Mouse (Mus musculus): ENCODE measurements around the gene Hspa4. TPM values are rescaled to one million over a fixed set of nuclear protein-coding genes. Genes with fewer than 3 reads are reported as not detected.
"Not testable (repeated sequence)": the region's sequence is repeated elsewhere in the genome, so short reads cannot be mapped to it uniquely, and the experiment has no call there.

The Hspa4 gene
- polyA plus RNA-seq, 1 experiment = 229 TPM

DNA sequence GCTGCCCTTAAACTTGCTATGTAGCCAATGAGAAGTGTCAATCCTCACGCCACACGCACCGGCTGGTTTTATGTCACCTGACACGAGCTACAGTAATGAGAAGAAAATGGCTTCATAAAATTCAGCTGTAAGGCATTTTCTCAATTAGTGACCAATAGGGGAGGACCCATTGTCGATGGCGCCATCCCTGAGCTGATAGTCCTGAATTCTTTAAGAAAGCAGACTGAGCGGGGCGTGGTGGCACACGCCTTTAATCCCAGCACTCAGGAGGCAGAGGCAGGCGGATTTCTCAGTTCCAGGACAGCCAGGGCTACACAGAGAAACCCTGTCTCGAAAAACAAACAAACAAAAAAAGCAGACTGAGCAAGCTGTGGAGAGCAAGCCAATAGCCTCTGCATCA lies 9.4 kb downstream of the Hspa4 start:
- Histone ChIP-seq H3K4me1 (ENCODE audit: control insufficient read depth, insufficient read depth, low read length) (no peaks in the 10 kb centered on the region), H3K4me3 (ENCODE audit: insufficient read depth, low read length) (no peak overlapping the region)
- TF ChIP-seq CTCF (IDR thresholded peaks at IDR 0.05; ENCODE audit: borderline replicate concordance, insufficient read depth, low read length) (no peak), POLR2A (IDR thresholded peaks at IDR 0.05; ENCODE audit: low read depth, low read length) (no peak)

DNA sequence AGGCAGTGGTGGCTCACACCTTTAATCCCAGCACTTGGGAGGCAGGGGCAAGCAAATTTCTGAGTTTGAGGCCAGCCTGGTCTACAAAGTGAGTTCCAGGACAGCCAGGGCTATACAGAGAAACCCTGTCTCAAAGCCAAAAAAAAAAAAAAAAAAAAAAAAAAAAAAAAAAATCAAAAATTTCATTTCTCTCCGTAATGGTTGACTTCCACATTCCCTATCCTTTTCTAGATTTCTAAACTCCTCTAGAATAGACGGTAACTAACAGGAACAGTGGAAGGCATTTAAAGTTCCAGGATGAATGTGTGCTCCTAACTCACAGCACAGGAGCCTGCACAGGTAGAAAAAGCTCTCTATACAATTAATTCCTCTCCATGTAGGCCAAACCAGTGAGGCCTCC lies 10.1 kb downstream of the Hspa4 start:
- not testable (repeated sequence) for H3K4me3 ChIP-seq (ENCODE audit: insufficient read depth, low read length); H3K27ac ChIP-seq (ENCODE audit: insufficient read depth, low read length); H3K4me1 ChIP-seq (ENCODE audit: control insufficient read depth, insufficient read depth, low read length)

More for the DNA sequence above, 9.4 kb downstream of the Hspa4 start:
- H3K27ac ChIP-seq (ENCODE audit: insufficient read depth, low read length) = no peak overlapping the region

DNA sequence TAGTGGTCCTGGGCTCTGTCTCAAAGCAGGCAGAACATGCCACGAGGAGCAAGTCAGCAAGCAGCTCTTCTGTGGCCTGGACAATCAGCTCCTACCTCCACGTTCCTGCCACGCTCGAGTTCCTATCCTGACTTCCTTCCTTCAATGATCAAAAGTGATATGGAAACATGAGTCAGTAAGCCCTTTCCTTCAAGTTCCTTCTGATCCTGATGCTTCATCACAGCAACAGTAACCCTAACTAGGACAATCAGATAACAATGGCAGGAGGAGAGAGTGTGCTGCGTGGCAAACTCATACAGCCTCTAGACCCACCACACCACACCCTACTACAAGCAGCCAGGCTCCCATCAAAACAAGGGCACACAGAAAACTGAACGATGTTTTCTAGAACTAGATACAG lies 14.4 kb downstream of the Hspa4 start:
- Histone ChIP-seq H3K4me3 (ENCODE audit: insufficient read depth, low read length) (no peak overlapping the region), H3K27ac (ENCODE audit: insufficient read depth, low read length) (no peak overlapping the region), H3K4me1 (ENCODE audit: control insufficient read depth, insufficient read depth, low read length) (no peaks in the 10 kb centered on the region)
- TF ChIP-seq CTCF (IDR thresholded peaks at IDR 0.05; ENCODE audit: borderline replicate concordance, insufficient read depth, low read length) = no peak
- no peak for TF ChIP-seq POLR2A (IDR thresholded peaks at IDR 0.05; ENCODE audit: low read depth, low read length)

DNA sequence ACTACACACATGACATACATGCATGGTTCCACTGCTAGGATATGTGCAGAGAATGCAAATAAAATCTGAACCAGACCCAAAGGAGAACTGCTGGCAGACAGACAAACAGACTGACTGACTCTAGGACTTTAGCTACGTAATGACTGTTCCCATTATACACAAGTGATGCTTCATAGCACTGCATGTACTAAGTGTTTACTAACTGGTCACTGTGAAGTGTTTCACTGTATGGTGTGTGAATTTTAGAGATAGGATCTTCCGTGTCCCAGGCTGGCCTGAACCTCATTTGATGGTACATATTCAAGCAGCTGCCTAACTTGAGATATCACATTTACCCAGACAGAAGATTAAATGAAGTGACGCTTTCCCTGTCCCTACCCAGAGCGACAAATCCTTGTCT lies 21.8 kb downstream of the Hspa4 start:
- TF ChIP-seq POLR2A (IDR thresholded peaks at IDR 0.05; ENCODE audit: low read depth, low read length) (no peak), CTCF (IDR thresholded peaks at IDR 0.05; ENCODE audit: borderline replicate concordance, insufficient read depth, low read length) (no peak)
- Histone ChIP-seq H3K4me1 (ENCODE audit: control insufficient read depth, insufficient read depth, low read length) (no peaks in the 10 kb centered on the region), H3K27ac (ENCODE audit: insufficient read depth, low read length) (no peak overlapping the region), H3K4me3 (ENCODE audit: insufficient read depth, low read length) (no peak overlapping the region)

DNA sequence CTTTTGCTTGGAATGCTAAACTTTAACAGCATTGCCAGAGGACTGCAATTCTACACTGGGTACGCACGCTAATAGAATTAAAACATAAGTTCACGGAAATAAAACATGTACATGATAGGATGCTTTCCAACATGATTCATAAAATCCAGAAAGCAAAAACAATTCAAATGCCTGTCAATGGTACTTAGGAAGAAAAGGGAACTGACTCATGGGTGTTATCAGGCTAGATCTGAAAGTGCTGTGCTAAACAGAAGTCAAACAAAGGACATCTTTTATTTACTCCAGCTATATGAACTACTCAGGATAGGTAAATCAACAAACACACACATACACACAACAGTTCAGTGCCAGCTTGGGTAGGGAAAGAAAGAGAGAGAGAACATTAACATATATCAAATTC lies 24.9 kb downstream of the Hspa4 start:
- no peaks in the 10 kb centered on the region for H3K4me1 ChIP-seq (ENCODE audit: control insufficient read depth, insufficient read depth, low read length)
- TF ChIP-seq CTCF (IDR thresholded peaks at IDR 0.05; ENCODE audit: borderline replicate concordance, insufficient read depth, low read length) (no peak), POLR2A (IDR thresholded peaks at IDR 0.05; ENCODE audit: low read depth, low read length) (no peak)
- no peak overlapping the region for H3K4me3 ChIP-seq (ENCODE audit: insufficient read depth, low read length)
- H3K27ac ChIP-seq (ENCODE audit: insufficient read depth, low read length) = no peak overlapping the region

DNA sequence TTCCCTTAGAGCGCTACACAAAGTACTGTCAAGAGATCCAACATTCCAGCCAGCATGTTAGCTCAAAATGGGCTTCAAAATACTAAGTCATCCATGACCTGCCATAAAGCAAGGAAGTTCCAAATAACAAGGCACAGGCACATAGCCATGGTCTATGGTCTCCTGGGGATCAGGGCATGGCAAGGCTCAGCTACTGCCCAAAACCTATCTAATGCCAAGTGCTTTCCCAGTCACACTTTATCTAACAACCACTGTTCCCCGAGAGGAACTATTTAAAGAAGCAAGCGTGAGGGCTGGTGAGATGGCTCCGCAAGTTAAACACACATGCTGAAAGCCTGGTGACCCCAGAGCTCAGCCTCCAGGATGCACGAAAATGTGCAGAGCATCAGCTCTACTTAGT lies 26.9 kb downstream of the Hspa4 start:
- Histone ChIP-seq H3K27ac (ENCODE audit: insufficient read depth, low read length) (no peak overlapping the region), H3K4me3 (ENCODE audit: insufficient read depth, low read length) (no peak overlapping the region), H3K4me1 (ENCODE audit: control insufficient read depth, insufficient read depth, low read length) (no peaks in the 10 kb centered on the region)
- TF ChIP-seq CTCF (IDR thresholded peaks at IDR 0.05; ENCODE audit: borderline replicate concordance, insufficient read depth, low read length) = no peak
- TF ChIP-seq POLR2A (IDR thresholded peaks at IDR 0.05; ENCODE audit: low read depth, low read length) = no peak

DNA sequence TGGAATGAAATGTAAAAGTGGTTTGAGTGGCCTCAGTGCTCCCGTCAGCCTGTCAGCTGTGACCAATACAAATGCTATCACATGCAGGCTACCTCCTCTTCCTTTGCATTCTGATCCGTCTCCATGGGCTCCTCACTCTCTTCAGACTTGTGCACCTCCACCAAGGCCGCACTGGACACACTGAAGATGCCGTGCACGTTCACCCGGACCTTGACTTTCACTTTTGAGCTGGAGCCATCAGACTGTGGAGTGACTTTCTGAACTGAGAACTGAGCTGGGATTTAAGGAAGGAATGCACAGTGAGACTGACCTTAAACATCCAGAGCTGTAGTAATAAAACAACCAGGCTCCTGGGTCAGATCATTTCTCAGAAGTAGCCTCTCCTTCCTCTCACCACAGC lies 30.7 kb downstream of the Hspa4 start:
- TF ChIP-seq POLR2A (IDR thresholded peaks at IDR 0.05; ENCODE audit: low read depth, low read length) (no peak), CTCF (IDR thresholded peaks at IDR 0.05; ENCODE audit: borderline replicate concordance, insufficient read depth, low read length) (no peak)

DNA sequence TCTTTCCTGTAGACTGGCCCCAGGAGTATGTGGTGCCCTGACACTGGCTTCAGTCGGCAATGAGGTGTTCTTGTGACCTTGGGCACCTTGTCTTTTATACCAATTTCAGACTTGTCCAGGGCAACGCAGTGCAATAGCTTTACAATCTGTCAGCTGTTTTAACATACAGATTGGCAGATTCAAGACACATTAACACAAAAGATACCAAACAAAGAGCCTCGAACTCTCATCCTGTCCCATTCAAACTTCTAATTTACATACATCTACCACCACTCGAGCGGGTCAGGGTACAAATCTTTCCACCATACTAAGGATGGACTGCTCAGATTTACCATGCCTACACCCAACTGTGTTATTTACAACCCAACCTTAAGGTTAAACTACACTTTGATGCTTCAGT lies 39.7 kb downstream of the Hspa4 start:
- Histone ChIP-seq H3K4me1 (ENCODE audit: control insufficient read depth, insufficient read depth, low read length) (no peaks in the 10 kb centered on the region), H3K27ac (ENCODE audit: insufficient read depth, low read length) (no peak overlapping the region), H3K4me3 (ENCODE audit: insufficient read depth, low read length) (no peak overlapping the region)
- no peak for TF ChIP-seq POLR2A (IDR thresholded peaks at IDR 0.05; ENCODE audit: low read depth, low read length)

More for the DNA sequence above, 30.7 kb downstream of the Hspa4 start:
- Histone ChIP-seq H3K4me3 (ENCODE audit: insufficient read depth, low read length) (no peak overlapping the region), H3K4me1 (ENCODE audit: control insufficient read depth, insufficient read depth, low read length) (no peaks in the 10 kb centered on the region), H3K27ac (ENCODE audit: insufficient read depth, low read length) (no peak overlapping the region)

DNA sequence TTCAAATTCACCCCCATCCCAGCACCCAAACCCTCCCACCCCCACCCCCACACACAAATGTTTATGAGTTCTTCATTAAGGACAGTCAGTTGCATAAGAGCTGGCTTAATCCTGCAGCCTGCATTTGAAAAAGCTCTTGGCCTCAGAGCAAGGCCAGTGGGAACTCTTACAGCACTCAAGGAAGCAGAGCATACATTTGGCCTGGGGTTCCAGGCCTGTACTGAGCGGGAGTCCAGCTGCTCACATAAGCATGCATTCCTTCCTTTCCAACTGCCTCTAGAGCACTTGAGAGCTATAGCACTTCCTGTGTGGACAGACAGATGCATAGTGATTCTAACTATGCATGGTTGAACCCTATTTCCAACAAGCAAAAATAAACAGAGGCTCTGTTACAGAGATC lies 40.2 kb downstream of the Hspa4 start:
- Histone ChIP-seq H3K27ac (ENCODE audit: insufficient read depth, low read length) (no peak overlapping the region), H3K4me3 (ENCODE audit: insufficient read depth, low read length) (no peak overlapping the region), H3K4me1 (ENCODE audit: control insufficient read depth, insufficient read depth, low read length) (no peaks in the 10 kb centered on the region)
- no peak for TF ChIP-seq POLR2A (IDR thresholded peaks at IDR 0.05; ENCODE audit: low read depth, low read length)
- TF ChIP-seq CTCF (IDR thresholded peaks at IDR 0.05; ENCODE audit: borderline replicate concordance, insufficient read depth, low read length) = no peak

DNA sequence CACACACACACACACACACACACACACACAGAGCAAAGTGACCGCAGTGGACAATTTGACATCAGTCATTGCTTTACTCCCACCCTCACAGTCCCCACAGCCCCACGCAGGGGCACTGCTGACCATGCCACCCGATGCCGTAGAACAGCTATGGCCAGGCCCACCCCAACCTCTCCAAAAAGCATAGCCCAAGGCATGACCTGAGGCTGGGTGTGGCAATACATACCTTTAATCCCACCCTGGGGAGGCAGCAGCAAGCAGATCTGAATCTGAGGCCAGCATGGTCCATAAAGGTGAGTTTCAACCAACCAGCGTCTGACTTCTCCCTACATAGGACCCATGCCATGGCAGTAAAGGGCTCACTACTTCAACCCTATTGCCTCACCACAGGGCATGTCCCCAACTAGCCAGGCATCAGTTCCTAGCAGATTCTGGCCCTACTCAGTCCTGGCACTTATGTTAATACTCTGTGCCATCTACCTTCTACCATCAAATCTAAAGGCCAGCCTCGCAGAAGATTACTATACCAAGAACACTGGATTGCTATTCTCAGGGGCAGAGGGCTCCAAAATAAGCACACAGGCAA lies 41.1 kb downstream of the Hspa4 start:
- Histone ChIP-seq H3K27ac (ENCODE audit: insufficient read depth, low read length) (no peak overlapping the region), H3K4me1 (ENCODE audit: control insufficient read depth, insufficient read depth, low read length) (no peaks in the 10 kb centered on the region), H3K4me3 (ENCODE audit: insufficient read depth, low read length) (no peak overlapping the region)
- TF ChIP-seq CTCF (IDR thresholded peaks at IDR 0.05; ENCODE audit: borderline replicate concordance, insufficient read depth, low read length) (no peak), POLR2A (IDR thresholded peaks at IDR 0.05; ENCODE audit: low read depth, low read length) (no peak)

DNA sequence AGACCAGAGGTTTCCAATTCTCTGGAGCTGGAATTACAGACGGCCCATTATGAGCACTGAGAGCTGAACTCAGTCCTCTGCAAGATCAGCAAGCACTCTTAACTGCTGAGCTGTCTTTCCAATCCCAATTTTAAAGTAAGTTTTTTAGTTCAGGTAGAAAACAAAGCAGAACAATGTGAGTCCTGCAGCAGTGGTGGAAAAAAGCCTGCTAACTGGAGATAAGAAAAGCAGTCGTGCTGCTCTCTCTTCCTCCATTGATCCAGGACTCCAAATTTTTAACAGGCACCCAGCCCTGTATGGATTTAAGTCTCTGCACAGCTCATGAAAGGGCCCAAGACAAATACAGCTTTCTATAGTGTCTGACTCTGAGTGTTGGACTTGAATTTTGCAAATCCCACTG lies 43.3 kb downstream of the Hspa4 start:
- no peak overlapping the region for H3K4me3 ChIP-seq (ENCODE audit: insufficient read depth, low read length)
- no peak overlapping the region; the same call in 1 of the 2 replicates for H3K27ac ChIP-seq (ENCODE audit: insufficient read depth, low read length)
- TF ChIP-seq CTCF (IDR thresholded peaks at IDR 0.05; ENCODE audit: borderline replicate concordance, insufficient read depth, low read length) = no peak
- no peak for TF ChIP-seq POLR2A (IDR thresholded peaks at IDR 0.05; ENCODE audit: low read depth, low read length)
- no peaks in the 10 kb centered on the region for H3K4me1 ChIP-seq (ENCODE audit: control insufficient read depth, insufficient read depth, low read length)

Measured in embryonic fibroblast, embryonic 13.5 days (primary cell).